Mouse (Mus musculus) testis, adult 2 months (tissue): ENCODE data around the gene Dpp6. TPM values are rescaled to one million over a fixed set of nuclear protein-coding genes. Genes with fewer than 3 reads are reported as not detected.

Experiments used
- H3K27ac ChIP-seq: fragments of 200-500 bp; 2 replicates; pipeline ENCODE4 v1.5.1; 2012; ENCODE audit warnings: low read depth, low read length; ENCODE audit not compliant: control insufficient read depth, insufficient read depth
- H3K27me3 ChIP-seq: fragments of 200-500 bp; 2 replicates; pipeline ENCODE4 v1.6.1; 2012; ENCODE audit warnings: mild to moderate bottlenecking, low read length, moderate library complexity; ENCODE audit not compliant: control insufficient read depth, insufficient read depth
- H3K36me3 ChIP-seq: fragments of 200-500 bp; 2 replicates; pipeline ENCODE4 v1.6.1; 2012; ENCODE audit warnings: mild to moderate bottlenecking, low read length; ENCODE audit not compliant: control insufficient read depth, insufficient read depth
- H3K4me1 ChIP-seq: fragments of 200-500 bp; 2 replicates; pipeline ENCODE4 v1.6.1; 2012; ENCODE audit warnings: low read length; ENCODE audit not compliant: control insufficient read depth, insufficient read depth
- H3K4me3 ChIP-seq: fragments of 200-500 bp; 2 replicates; pipeline ENCODE4 v1.5.1; 2012; ENCODE audit warnings: low read depth, mild to moderate bottlenecking, low read length, moderate library complexity, mixed read lengths; ENCODE audit not compliant: control insufficient read depth
- CTCF ChIP-seq: fragments of 200-500 bp; IDR thresholded peaks from 2 replicates; pipeline ENCODE4 v1.5.1; 2012; ENCODE audit warnings: low read depth, mild to moderate bottlenecking, inconsistent platforms, low read length, moderate library complexity; ENCODE audit not compliant: control insufficient read depth, insufficient read depth, insufficient replicate concordance
- POLR2A ChIP-seq: fragments of 200-500 bp; IDR thresholded peaks from 2 replicates; pipeline ENCODE4 v1.6.1; 2012; ENCODE audit warnings: low read depth, mild to moderate bottlenecking, inconsistent platforms, low read length, moderate library complexity; ENCODE audit not compliant: control insufficient read depth
- polyA plus RNA-seq: library from polyadenylated mRNA; depleted of rRNA; stranded (reverse); fragments of >200 nt; gene quantifications from 2 replicates; pipeline ENCODE4 v1.2.3, GENCODE M21; 2012

The Dpp6 gene
- polyA plus RNA-seq, 1 experiment = 8.3 TPM

DNA sequence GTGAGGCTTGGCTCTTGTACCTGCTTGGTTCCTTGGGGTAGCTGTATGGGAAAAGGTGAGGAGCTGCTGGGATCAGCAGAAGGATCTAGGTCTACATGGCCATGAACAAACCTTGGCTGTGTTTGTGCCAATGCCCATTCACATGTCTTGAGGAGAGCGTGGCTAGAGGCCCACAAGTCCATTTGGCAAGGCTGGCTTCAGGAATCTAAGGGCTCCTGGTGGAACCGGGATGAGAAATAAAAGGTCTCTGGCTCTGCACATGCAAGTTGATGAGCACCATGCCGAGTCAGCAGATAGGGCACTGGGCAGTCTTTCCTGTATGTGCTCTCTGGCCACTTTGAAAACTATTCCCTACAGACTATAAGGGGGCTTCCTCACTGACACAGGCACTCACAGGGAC is 441.6 kb downstream of the Dpp6 start:
- TF ChIP-seq POLR2A = no peak
- TF ChIP-seq CTCF = no peak
- Histone ChIP-seq H3K27ac (no peak overlapping the region), H3K36me3 (no peaks in the 10 kb centered on the region), H3K4me1 (no peaks in the 10 kb centered on the region), H3K4me3 (no peak overlapping the region), H3K27me3 (no peaks in the 10 kb centered on the region)

DNA sequence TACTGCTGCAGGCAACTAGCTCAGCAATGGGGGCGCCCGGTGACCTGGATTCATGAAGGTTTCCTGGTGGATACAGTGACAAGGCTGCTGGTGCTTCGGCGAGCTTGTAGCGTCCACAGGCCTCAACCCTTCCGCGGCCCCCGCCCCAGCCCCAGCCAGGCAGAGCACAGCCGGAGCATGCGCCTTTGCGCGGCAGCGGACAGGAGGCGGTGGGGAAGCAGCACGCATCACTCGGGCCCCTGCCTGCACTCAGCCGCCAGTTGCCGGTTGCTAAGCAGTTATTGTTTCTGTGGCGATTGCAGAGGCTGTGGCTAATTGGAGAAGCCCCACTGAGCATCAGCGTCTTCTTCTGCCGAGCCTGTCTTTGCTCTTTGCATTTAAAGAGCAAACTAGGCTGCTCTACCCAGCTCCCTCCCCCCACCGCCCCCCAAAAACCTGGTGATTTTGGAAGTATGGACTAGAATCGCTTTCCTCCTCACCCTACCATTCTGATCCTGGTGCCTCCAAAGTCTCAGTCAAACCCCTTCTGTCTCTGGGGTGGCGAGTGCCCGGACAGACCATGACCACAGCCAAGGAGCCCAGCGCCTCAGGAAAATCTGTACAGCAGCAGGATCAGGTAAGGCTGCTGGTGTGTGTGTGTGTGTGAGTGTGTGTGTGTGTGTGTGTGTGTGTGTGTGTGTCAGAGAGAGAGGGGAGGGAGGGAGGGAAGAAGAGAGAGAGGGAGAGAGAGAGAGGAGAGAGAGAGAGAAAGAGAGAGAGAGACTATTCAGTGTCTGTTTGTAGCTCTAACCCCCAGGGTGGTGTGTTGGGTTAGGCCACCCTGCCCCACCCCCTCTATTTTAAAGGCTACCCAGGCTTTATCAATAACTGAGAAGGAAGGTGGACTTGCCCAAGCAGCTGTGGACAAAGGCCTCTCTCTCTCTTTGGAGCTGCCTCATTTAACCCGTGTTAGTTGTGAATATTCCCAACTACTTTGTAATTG is 445.0 kb downstream of the Dpp6 start:
- no peaks in the 10 kb centered on the region for H3K4me1 ChIP-seq
- no peaks in the 10 kb centered on the region for H3K36me3 ChIP-seq
- no peaks in the 10 kb centered on the region for H3K27me3 ChIP-seq
- H3K27ac ChIP-seq = no peak overlapping the region
- no peak overlapping the region for H3K4me3 ChIP-seq
- TF ChIP-seq POLR2A (no peak), CTCF (no peak)

GRCm38 (mm10) chr5:27262751-27263150 is 445.7 kb downstream of the Dpp6 start:
- H3K36me3 ChIP-seq = no peaks in the 10 kb centered on the region
- H3K4me3 ChIP-seq = no peak overlapping the region
- no peaks in the 10 kb centered on the region for H3K4me1 ChIP-seq
- H3K27me3 ChIP-seq = no peaks in the 10 kb centered on the region
- no peak for TF ChIP-seq POLR2A
- no peak for TF ChIP-seq CTCF
- no peak overlapping the region for H3K27ac ChIP-seq

- Histone ChIP-seq H3K27ac (no peak overlapping the region), H3K36me3 (no peaks in the 10 kb centered on the region), H3K4me3 (no peak overlapping the region), H3K4me1 (no peaks in the 10 kb centered on the region), H3K27me3 (no peaks in the 10 kb centered on the region)
- TF ChIP-seq CTCF (no peak), POLR2A (no peak)
Measured at GRCm38 (mm10) chr5:27265281-27265680, 448.3 kb downstream of the Dpp6 start.

DNA sequence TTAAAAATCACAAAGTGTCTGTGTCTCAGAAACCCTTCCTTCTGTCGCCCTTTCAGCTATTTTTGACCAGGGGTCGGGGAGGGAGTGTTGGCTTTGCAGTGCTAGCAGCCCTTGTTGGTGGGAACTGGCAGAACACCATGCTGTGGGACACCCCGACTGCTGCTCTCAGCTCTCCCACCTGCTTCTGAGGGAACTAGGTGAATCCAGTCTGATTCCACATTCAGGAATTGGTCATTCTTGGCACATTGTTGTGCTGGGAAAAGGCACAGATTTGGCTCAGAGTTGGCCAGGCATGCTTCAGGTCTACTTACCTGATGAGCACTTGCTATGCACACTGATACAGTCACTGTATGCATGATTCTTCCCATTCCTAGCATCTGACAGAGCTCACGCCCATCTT is 454.3 kb downstream of the Dpp6 start:
- Histone ChIP-seq H3K27me3 (no peaks in the 10 kb centered on the region), H3K27ac (no peak overlapping the region), H3K4me3 (no peak overlapping the region), H3K4me1 (no peaks in the 10 kb centered on the region), H3K36me3 (no peaks in the 10 kb centered on the region)
- TF ChIP-seq POLR2A (no peak), CTCF (no peak)

DNA sequence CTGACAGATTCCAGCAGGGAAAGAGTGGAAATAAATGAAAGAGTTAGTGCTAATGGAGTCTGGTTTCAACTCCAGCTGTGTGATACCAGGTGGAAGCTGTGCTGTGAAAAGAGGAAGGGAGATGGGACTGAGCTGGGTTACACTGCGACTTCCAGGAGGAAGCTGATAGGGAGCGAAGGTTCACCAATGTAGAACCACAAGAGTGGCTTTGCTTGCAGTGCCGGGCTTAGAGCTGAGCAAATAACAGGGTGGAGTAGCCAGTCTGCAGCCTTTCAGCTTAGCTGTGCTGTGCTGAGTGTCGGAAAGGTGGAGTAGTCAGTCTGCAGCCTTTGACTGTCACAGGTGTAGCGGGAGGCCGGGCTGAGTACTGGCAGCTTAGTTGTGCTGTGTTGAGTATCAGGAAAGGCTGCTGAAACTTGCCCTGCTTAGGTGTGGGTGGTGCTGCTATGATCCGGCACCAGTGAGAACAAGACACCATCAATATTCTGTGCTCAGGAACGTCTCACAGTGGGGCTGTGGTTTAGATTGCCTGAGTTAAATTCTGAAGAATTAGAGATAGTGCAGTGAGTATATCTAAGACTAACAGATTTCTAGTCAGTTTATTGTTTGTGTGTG is 457.9 kb downstream of the Dpp6 start:
- H3K27ac ChIP-seq = no peak overlapping the region
- TF ChIP-seq POLR2A = no peak
- no peak for TF ChIP-seq CTCF
- H3K36me3 ChIP-seq = no peaks in the 10 kb centered on the region

GRCm38 (mm10) chr5:27275871-27276270 is 458.9 kb downstream of the Dpp6 start:
- TF ChIP-seq CTCF = no peak
- TF ChIP-seq POLR2A = no peak
- no peaks in the 10 kb centered on the region for H3K4me1 ChIP-seq

More for the DNA sequence above, 457.9 kb downstream of the Dpp6 start:
- Histone ChIP-seq H3K27me3 (no peaks in the 10 kb centered on the region), H3K4me1 (no peaks in the 10 kb centered on the region), H3K4me3 (no peak overlapping the region)

More at GRCm38 (mm10) chr5:27275871-27276270, 458.9 kb downstream of the Dpp6 start:
- Histone ChIP-seq H3K27ac (no peak overlapping the region), H3K27me3 (no peaks in the 10 kb centered on the region), H3K4me3 (no peak overlapping the region), H3K36me3 (no peaks in the 10 kb centered on the region)
